Mouse (Mus musculus): ENCODE data around the gene Itpkb. TPM values are rescaled to one million over a fixed set of nuclear protein-coding genes. Genes with fewer than 3 reads are reported as not detected.

Gene Itpkb
- polyA plus RNA-seq, 1 experiment = 0.03 TPM

GRCm38 (mm10) chr1:180392137-180392798 is 62.0 kb downstream of the Itpkb start:
- TF ChIP-seq GATA1 (IDR thresholded peaks at IDR 0.05; ENCODE audit: low read length) (no peak), TAL1 (IDR thresholded peaks at IDR 0.05; ENCODE audit: low read length) (no peak)
- Histone ChIP-seq H3K4me3 (replicated peaks) (no peak overlapping the region), H3K9me3 (ENCODE audit: control insufficient read depth, low read length) (no peaks in the 10 kb centered on the region), H3K27me3 (ENCODE audit: control insufficient read depth) (no peaks in the 10 kb centered on the region), H3K36me3 (ENCODE audit: control insufficient read depth) (no peaks in the 10 kb centered on the region), H3K4me1 (ENCODE audit: control insufficient read depth) (peaks cover 26% of the 10 kb centered on the region)

- Histone ChIP-seq H3K27me3 (ENCODE audit: control insufficient read depth) (no peaks in the 10 kb centered on the region), H3K4me3 (replicated peaks) (no peak overlapping the region), H3K36me3 (ENCODE audit: control insufficient read depth) (no peaks in the 10 kb centered on the region), H3K9me3 (ENCODE audit: control insufficient read depth, low read length) (no peaks in the 10 kb centered on the region), H3K4me1 (ENCODE audit: control insufficient read depth) (peaks cover 17% of the 10 kb centered on the region)
- TF ChIP-seq TAL1 (IDR thresholded peaks at IDR 0.05; ENCODE audit: low read length) = no peak
- no peak for TF ChIP-seq GATA1 (IDR thresholded peaks at IDR 0.05; ENCODE audit: low read length)
Observed at GRCm38 (mm10) chr1:180393017-180393797, 62.9 kb downstream of the Itpkb start.

- no peak for TF ChIP-seq GATA1 (IDR thresholded peaks at IDR 0.05; ENCODE audit: low read length)
- TF ChIP-seq TAL1 (IDR thresholded peaks at IDR 0.05; ENCODE audit: low read length) = no peak
- Histone ChIP-seq H3K27me3 (ENCODE audit: control insufficient read depth) (no peaks in the 10 kb centered on the region), H3K4me3 (replicated peaks) (no peak overlapping the region), H3K9me3 (ENCODE audit: control insufficient read depth, low read length) (no peaks in the 10 kb centered on the region), H3K36me3 (ENCODE audit: control insufficient read depth) (no peaks in the 10 kb centered on the region), H3K4me1 (ENCODE audit: control insufficient read depth) (peaks cover 13% of the 10 kb centered on the region)
Observed at GRCm38 (mm10) chr1:180393873-180394272, 63.6 kb downstream of the Itpkb start.

GRCm38 (mm10) chr1:180397734-180398133 is 67.4 kb downstream of the Itpkb start:
- no peaks in the 10 kb centered on the region for H3K9me3 ChIP-seq (ENCODE audit: control insufficient read depth, low read length)
- no peak overlapping the region for H3K4me3 ChIP-seq (replicated peaks)
- H3K27me3 ChIP-seq (ENCODE audit: control insufficient read depth) = no peaks in the 10 kb centered on the region
- peaks cover 2% of the 10 kb centered on the region for H3K4me1 ChIP-seq (ENCODE audit: control insufficient read depth)
- H3K36me3 ChIP-seq (ENCODE audit: control insufficient read depth) = no peaks in the 10 kb centered on the region
- no peak for TF ChIP-seq GATA1 (IDR thresholded peaks at IDR 0.05; ENCODE audit: low read length)
- TF ChIP-seq TAL1 (IDR thresholded peaks at IDR 0.05; ENCODE audit: low read length) = no peak

- Histone ChIP-seq H3K4me3 (replicated peaks) (no peak overlapping the region), H3K9me3 (ENCODE audit: control insufficient read depth, low read length) (no peaks in the 10 kb centered on the region), H3K4me1 (ENCODE audit: control insufficient read depth) (peaks cover 4% of the 10 kb centered on the region), H3K36me3 (ENCODE audit: control insufficient read depth) (no peaks in the 10 kb centered on the region), H3K27me3 (ENCODE audit: control insufficient read depth) (peaks cover 4% of the 10 kb centered on the region)
- TF ChIP-seq TAL1 (IDR thresholded peaks at IDR 0.05; ENCODE audit: low read length) (no peak), GATA1 (IDR thresholded peaks at IDR 0.05; ENCODE audit: low read length) (no peak)
Observed at GRCm38 (mm10) chr1:180398446-180398845, 68.2 kb downstream of the Itpkb start.

- Histone ChIP-seq H3K4me1 (ENCODE audit: control insufficient read depth) (peaks cover 8% of the 10 kb centered on the region), H3K36me3 (ENCODE audit: control insufficient read depth) (no peaks in the 10 kb centered on the region), H3K27me3 (ENCODE audit: control insufficient read depth) (peaks cover 8% of the 10 kb centered on the region), H3K4me3 (replicated peaks) (no peak overlapping the region), H3K9me3 (ENCODE audit: control insufficient read depth, low read length) (no peaks in the 10 kb centered on the region)
- TF ChIP-seq GATA1 (IDR thresholded peaks at IDR 0.05; ENCODE audit: low read length) = no peak
- no peak for TF ChIP-seq TAL1 (IDR thresholded peaks at IDR 0.05; ENCODE audit: low read length)
Observed at GRCm38 (mm10) chr1:180400691-180401455, 70.6 kb downstream of the Itpkb start.

- Histone ChIP-seq H3K4me1 (ENCODE audit: control insufficient read depth) (peaks cover 7% of the 10 kb centered on the region), H3K27me3 (ENCODE audit: control insufficient read depth) (peaks cover 8% of the 10 kb centered on the region), H3K9me3 (ENCODE audit: control insufficient read depth, low read length) (no peaks in the 10 kb centered on the region), H3K4me3 (replicated peaks) (no peak overlapping the region), H3K36me3 (ENCODE audit: control insufficient read depth) (no peaks in the 10 kb centered on the region)
- TF ChIP-seq GATA1 (IDR thresholded peaks at IDR 0.05; ENCODE audit: low read length) (no peak), TAL1 (IDR thresholded peaks at IDR 0.05; ENCODE audit: low read length) (no peak)
Observed at GRCm38 (mm10) chr1:180401725-180402124, 71.4 kb downstream of the Itpkb start.

- TF ChIP-seq TAL1 (IDR thresholded peaks at IDR 0.05; ENCODE audit: low read length) (no peak), GATA1 (IDR thresholded peaks at IDR 0.05; ENCODE audit: low read length) (no peak)
- Histone ChIP-seq H3K27me3 (ENCODE audit: control insufficient read depth) (peaks cover 8% of the 10 kb centered on the region), H3K4me1 (ENCODE audit: control insufficient read depth) (peaks cover 9% of the 10 kb centered on the region), H3K9me3 (ENCODE audit: control insufficient read depth, low read length) (no peaks in the 10 kb centered on the region), H3K36me3 (ENCODE audit: control insufficient read depth) (no peaks in the 10 kb centered on the region), H3K4me3 (replicated peaks) (no peak overlapping the region)
Observed at GRCm38 (mm10) chr1:180402481-180403081, 72.3 kb downstream of the Itpkb start.

- H3K9me3 ChIP-seq (ENCODE audit: control insufficient read depth, low read length) = no peaks in the 10 kb centered on the region
- no peak overlapping the region for H3K4me3 ChIP-seq (replicated peaks)
- TF ChIP-seq TAL1 (IDR thresholded peaks at IDR 0.05; ENCODE audit: low read length) = no peak
- TF ChIP-seq GATA1 (IDR thresholded peaks at IDR 0.05; ENCODE audit: low read length) = no peak
- peaks cover 9% of the 10 kb centered on the region for H3K4me1 ChIP-seq (ENCODE audit: control insufficient read depth)
- H3K27me3 ChIP-seq (ENCODE audit: control insufficient read depth) = peaks cover 8% of the 10 kb centered on the region
- H3K36me3 ChIP-seq (ENCODE audit: control insufficient read depth) = no peaks in the 10 kb centered on the region
Observed at GRCm38 (mm10) chr1:180403357-180403693, 73.0 kb downstream of the Itpkb start.
